Mouse (Mus musculus) adrenal gland, adult 2 months (tissue): ENCODE data around the gene Btaf1. TPM values are rescaled to one million over a fixed set of nuclear protein-coding genes. Genes with fewer than 3 reads are reported as not detected.

ENCODE experiments used
- DNase-seq: peaks from one replicate; pipeline ENCODE4 v3.0.0; 2021
- long read RNA-seq: library from polyadenylated mRNA; stranded (forward); transcript quantifications from one replicate; pipeline ENCODE4 v2.0.0, GENCODE M21; 2021
- polyA plus RNA-seq: library from polyadenylated mRNA; depleted of rRNA; stranded (reverse); fragments of >200 nt; gene quantifications from 2 replicates; pipeline ENCODE4 v1.2.3, GENCODE M21; 2012; rRNA removed
- total RNA-seq, 2 experiments: library from RNA; stranded (reverse); gene quantifications; 2 replicates each; pipeline ENCODE4 v1.2.3; 2021

The Btaf1 gene
- total RNA-seq = 10 to 100 TPM; 22.9 to 28.2 TPM
- polyA plus RNA-seq = 1.7 and 2.4 TPM in 2 replicates
- long read RNA-seq, full-length matches to known transcripts = 2 of 8 reads
- long read RNA-seq, partial matches to known transcripts = 3 of 8 reads
- long read RNA-seq, other reads (novel, unspliced or antisense) = 3 of 8 reads

DNA sequence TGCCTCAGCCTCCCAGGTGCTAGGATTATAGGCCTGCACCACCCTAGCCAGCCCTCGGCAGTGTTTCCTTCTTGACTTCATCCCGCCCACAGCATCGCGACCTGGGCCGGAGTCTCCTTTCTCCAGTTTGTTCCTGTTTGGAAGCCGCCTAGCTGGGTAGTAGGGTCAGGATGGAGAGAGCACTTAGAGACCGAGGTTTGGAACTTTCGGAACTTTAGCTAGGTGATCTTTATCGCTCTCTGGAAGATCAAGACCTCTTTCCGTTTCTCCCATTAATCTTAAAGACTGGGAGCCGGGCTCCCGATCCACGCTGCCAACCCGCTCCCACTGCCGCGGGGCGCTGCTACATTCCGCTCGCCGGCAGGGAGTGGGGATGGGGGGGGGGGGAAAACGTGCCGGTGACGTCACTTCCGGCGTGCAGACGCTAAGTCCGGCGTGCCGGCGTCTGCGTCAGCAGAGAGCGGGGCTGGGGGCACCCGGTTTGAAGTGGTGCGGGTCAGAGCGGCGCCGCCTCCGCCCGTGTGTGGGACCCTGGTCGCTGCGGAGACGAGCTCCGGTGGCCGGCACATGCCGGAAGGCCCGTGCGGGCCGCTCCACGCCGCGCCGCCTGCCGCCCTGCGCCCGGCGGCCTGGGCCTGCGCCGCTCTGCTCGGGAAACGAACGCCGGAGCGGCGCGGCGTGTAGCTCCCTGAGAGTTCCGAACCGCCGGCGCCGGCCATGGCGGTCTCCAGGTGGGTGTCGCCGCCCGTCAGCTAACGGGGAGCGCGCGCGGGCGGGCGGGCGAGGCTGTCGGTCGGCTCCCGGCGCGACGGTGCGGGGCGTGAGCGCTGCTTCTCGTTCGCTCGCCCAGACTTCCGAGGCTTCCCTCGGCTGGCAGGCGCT lies at the start of gene Btaf1:
Gene Btaf1, plus strand, starts transcription at position 409 of the 882 bp plus-strand sequence.
- peak; percentile 91 for DNase-seq

DNA sequence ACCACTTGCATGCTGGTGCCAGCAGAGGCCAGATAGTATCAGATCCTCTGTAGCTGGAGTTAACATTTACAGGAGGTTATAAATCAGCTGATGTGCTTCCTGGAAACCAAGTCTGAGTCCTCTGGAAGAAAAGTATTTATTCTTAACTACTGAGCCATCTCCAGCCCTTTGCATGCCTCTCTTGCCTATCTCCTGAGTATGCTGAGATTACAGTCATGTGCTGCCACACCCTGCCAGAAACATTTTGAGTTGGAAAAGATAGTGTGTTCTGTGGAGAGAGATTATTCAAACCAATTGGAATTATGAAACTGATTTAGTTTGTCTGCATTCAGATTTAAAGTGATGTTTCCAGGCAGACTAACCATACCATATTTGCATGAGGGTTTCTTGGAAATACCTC lies 48.5 kb upstream of the Btaf1 start:
- no peak for DNase-seq

DNA sequence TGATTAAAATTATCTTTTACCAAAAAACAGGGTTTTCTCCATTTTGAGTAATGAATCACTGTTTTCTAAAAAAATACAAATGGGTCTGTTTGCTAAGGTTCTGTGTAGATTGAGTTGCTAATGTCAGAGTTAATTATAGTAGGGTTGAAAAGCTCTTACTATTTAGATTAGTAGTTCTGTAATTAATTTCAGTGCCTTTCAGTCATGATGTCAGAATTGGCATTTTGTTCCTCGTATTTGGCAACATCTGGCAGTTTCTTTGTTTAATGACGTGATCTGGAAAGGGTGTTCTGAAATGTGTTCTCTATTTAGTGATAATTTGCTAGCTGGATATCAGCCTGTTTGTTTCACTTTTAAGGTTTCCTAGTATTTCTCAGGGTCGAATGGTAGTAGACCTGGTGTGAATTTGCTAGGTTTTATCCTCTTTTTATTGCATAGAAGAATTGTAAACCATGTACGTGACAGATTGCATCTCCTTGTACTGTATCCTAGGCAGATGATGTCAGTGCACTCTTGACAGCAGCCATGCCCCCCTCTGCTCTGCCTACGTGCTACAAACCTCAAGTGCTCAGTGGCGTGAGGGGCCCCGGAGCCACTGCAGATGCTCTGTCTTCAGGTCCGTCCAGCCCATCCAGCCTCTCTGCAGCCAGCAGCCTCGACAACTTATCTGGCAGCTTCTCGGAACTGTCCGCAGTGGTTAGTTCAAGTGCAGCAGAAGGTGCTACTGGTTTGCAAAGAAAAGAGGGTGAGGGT lies 47.0 kb upstream of the Btaf1 start:
- no peak for DNase-seq

DNA sequence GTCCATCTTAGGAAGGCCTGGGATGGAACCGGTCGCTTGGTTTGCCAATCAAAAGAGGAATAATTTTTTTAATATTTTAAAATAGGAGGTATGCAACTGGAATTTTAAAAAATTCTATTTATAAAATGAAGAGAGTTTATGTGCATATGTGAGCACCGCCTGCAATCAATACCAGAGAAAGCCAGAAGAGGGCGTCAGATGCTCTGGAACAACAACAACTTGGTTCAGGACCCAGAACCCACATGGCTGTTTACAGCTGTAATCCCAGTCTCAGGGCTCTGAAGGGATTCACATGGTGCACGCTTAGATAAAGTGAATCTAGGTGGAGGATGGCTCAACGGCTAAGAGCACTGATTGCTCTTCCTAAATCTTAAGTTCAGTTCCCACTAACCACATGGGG lies 42.8 kb upstream of the Btaf1 start:
- no peak for DNase-seq

DNA sequence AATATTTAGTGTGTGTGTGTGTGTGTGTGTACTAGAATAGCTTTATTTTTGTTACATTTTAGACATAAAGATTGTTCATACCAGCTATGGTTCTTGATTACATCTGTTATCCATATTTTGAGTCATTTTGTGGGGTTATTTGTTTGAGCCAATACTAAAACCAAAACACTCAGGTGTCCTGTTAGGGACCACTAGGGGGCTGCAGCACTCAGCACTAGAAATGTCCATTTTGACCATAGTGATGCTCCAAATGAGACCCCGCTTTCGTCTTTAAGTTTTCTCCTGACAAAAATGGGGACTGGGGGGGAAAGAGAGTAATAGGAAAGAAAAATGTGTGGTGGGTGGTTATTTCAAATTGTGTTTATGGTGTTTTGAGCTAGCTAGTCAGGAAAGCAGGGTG lies 39.6 kb upstream of the Btaf1 start:
- no peak for DNase-seq

DNA sequence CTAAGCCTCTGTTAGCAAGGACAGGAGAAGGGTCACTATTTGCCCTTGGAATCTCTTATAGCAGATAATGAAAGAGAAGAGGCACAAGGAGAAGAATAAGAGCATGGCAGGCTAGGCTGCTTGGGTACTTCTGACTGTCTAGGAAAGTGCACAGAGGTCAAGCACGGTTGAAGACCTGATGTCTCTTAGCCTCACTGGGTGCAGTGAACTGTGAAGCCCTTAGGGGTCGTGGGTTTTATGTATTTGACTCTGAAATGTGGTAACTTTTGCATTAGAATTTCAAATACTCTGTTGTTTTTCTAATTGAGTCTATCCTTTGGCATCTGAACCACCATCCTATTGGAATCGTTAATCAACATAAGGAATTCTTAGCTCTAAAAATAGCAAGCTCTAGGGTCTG lies 38.2 kb upstream of the Btaf1 start:
- DNase-seq = no peak

DNA sequence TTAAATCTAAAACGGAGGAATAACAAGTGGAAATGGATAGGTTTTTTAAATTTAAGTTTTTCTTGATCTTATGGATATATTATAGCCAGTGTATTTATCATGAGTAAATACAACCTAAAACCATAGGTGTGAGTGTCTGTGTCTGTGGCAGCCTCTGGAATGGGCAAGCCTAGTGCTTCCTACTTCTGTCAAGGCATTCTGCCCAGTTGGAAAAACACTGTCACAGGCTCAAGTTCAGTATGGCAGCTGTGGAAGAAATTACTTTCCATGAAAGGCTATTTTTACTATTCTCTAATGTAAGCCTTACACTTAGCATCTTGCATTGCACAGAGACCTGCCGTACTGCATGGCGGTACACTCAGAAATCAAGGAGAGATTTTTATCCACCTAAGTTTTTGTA lies 34.1 kb upstream of the Btaf1 start:
- no peak for DNase-seq

DNA sequence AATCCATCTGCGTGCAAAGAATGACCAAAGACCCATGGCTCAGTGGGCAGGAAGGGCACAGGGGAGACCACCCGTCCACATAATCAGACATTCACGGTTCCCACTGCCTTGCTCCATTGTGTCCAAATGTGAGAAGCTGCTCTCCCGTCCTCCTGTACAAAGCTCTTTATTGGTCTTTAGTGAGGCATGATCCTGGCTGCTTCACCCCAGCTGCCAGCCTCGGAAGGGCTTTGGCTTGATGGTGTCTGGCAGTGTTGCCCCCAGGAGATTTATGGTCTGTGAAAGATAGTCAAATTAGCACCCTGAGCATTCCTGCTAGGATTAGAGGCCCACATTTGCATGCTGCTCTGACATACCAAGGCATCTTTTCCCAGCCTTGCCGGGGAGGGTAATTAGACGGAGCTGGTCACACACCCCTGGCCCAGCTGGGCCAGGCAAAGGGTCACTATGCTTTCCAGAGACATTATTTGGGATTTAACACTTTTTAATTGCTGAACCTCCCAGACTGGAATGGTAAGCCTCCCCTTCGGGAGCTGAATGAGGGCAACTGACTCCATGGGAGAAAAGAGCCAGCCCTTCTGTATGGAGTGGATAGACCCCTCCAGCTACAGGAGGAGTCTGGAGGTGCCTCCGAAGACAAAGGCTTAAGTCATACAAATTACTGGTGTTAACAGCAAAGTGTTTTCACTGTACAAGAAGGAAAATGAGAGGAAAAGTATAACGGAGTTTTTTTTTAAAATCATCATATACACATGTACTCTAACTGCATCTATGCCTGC lies 28.9 kb upstream of the Btaf1 start:
- DNase-seq = no peak

DNA sequence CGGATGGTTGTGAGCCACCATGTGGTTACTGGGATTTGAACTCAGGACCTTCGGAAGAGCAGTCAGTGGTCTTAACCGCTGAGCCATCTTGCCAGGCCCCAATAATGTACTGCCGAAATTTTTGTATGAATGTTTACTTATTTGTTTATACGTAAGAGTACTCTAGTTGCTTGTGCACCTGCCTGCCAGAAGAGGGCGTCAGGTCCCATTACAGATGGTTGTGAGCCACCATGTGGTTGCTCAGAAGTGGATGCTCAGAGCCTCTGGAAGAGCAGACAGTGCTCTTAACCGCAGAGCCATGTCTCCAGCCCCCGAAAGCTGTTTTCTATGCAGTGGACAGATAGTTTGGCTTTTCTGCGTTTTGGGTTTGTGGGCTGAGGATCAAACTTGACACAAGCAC lies 28.1 kb upstream of the Btaf1 start:
- DNase-seq = peak; percentile 17

DNA sequence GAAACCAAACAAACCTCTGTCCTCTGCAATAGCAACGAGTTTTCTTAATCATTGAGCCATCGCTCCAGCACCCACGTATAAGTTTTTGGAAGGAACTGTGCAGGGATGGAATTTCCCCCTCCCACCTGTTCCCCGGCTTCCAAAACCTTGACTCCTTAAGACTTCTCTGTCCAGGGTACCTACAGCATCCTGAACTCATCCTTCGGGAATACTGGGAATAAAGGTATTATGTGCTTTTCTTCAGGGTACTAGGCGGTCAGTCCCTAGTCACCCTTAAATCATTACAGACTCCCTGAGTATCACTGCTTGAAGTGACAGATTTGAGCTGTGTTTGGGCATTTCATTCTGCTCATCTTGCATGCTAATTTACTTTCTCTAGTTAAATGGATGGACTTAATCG lies 22.5 kb upstream of the Btaf1 start:
- no peak for DNase-seq

DNA sequence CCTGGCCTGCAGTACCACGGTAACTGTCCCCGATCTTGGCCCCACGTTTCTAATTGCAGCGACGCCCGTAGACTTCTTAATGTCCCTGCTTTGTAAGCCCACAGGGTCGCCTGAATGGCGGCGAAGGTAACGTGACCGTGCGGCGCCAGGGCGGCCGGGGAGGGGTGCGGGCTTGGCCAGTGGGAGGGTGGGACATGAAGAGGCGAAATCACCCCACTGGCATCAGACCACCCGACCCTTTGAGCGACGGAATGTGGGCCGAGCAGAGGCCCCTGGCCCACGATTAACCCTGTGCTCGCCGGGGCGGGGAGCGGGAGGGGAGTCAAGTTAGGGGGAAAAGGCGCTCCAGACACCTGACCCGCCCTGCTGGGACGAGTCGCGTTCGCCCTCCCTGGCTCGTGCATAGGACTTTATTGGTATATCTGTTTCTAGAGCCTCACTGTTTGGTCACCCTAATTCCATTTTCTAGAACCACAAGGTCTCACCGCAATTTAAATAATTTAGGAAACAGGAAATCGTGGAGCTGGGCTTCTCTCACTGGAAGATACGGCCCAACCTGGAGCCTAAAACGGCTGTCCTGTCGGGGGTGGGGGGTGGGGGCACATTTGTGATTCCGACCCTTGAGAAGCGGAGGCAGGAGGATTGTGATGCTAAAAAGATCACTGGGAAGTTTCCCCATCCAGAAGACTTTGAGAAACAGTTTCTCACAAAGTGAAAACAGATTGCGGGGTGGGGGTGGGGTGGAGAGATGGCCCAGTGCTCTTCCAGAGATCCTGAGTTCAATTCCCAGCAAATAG lies 21.5 kb upstream of the Btaf1 start:
- peak; percentile 65 for DNase-seq

DNA sequence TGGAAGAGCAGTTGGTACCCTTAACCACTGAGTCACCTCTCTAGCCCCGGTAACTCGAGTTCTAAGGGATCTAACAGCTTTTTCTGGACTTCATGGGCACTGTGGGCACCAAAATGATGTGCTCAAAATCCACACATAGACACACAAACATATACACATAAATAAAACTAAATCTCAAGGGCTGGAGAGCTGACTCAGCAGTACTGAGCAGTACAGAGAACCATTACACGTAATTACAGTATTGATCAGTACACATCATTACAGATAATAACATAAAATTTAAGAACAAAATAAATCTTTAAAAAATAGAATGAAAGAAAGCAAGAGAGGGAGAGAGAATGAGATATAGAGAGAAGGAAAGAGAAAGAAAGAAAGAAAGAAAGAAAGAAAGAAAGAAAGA lies 16.7 kb upstream of the Btaf1 start:
- no peak for DNase-seq

DNA sequence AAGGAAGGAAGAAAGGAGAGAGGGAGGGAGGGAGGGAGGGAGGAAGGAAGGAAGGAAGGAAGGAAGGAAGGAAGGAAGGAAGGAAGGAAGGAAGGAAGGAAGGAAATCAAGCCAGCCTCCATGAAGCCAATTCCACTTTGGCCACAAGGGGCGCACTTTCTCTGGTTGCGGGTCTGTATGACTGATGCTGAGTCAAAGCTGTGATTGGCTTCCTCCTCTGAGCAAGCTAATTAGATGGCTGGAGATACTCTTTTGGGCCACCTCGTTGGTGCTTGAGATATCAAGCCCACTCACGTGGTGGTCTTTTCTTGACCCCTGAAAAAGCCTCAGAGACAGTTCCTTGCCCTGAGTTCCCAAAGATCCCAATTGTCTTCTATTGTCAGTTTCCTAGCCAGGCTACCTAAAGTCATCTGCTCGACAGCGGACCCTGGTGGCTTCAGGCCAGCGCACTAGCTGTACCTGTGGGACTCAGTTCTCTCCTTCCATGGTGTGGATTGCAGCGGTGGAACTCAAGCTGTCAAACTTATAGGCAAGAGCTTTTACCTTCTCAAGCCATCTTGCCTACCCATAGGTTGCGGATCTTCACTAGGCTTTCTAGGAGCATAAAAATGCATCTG lies 16.1 kb upstream of the Btaf1 start:
- DNase-seq = peak; percentile 64

DNA sequence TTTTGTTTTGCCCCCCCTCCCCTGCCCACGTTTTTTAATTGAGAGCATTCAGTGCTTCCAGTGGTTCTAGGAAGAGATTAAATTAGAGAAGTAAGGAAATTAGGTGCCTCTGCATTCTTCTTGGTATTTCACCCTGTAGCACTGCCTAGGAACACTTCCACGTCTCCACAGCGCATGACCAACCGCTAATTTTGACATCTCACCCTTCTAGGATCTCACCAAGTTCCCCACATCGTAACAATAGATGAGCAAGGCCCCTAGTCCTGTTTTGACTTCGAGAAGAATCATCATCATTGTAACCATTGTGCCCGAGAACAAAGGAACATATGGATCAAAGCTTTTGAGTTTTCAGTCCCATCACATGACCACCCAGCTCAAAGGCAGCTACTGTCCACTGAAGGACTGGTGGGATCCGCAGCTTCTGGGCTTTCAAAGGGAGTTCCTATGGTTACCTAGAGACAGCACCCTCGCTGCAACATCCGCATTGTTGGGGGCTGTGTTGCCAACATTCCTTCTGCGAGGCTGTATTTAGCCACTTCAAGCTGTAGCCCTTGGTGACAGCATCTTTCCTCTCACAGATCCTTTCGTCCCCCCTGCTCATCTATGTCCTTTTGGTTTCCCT lies 15.3 kb upstream of the Btaf1 start:
- no peak for DNase-seq

DNA sequence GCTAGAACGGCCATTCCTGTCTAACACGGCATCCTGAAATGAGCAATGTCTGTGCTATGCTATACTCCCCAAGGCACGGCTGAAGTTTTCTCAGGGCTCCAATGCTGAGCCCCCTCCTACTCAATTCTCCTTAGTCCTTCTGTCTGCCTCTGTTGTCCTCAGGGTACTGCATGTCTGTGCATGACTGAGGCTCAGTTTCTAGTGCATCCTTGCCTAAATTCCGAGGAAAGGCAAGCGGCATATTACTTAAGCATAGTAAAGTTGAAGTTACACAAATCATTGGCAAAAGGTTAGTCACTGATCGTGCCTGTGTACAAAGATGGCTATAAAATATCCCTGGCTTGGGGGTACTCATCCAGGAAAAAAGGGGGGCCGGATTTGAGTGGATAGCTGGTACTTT lies 12.8 kb upstream of the Btaf1 start:
- DNase-seq = no peak

DNA sequence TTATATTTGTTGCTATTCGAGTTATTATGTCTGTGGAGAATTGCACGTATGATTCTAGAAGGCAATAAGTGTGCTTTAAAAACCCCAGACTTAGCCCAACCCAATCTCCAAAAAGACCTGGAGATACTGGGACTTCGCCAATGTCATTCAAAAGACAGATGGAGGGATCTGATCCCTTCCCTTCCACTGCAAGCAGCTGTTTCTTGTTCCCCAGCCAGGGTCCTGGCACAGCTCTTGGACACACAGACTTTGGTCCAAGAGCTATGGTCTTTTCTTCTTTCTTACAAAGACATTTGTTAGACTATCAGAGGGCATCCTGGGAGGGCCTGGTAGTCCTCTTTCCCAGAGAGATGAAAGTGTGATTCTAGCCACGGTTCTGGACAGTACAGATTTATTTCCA lies 9.7 kb upstream of the Btaf1 start:
- DNase-seq = no peak

DNA sequence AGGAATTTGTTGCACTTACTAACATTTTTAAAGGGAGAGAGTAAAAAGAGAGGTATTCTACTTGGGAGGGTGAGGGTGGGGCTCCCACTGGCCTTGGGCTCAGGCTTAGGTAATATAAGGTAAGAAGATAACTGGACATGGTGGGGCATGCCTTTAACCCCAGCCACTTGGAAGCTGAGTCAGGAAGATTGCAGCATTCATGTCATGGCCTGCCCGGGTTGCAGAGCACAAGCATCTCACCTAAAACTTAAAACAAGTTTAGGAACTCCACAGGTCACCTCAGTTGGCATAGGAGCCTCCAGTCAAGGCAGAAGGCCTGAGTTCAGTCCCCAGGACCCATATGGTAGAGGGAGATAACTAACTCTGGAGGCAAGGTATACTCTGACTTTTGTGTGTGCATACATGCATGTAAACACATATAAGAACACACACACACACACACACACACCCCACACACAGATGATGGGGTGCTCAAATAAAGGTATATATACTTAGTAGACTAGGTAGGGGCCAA lies 8.9 kb upstream of the Btaf1 start:
- DNase-seq = no peak

DNA sequence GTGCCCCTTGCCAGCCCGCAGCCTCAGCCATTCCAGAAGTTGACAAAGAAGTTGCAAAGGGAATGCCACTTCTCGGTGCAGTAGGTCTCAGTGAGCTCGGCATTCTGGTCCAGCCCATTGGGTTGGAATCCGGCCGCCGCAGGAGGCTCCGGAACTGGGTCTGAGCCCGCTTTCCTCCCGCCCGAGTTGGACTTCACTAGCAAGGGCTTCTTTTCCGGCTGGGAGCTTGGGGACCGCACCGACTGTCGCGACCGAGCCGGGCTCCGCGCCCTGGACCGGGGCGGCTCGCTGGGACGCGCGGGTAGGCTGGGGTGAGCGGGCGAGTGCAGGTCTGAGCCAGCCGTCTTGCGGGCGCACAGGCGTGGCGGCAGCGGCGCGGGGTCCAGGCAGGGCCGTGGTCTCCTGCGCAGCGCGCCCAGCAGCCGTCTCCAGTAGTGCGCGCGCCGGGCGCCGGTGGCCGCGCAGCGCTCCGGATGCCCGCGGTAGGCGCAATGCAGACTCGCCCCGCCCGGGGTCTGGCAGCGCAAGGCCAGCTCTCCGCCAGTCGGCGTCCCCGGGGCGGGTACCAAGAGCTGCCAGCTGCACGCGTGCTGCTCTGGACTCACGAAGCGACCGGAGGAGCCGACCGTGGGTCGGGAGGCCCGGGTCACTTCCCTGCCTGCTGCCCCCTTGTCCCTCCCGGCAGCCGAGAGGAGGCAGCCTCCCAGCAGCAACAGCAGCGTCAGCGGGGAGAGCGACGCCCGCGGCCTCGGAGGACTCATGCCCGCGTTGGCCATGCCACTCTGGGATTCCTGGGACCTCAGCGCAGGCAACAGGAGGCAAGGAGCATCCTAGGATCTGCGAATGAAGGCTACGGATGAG lies 7.2 kb upstream of the Btaf1 start:
- peak; percentile 91 for DNase-seq

DNA sequence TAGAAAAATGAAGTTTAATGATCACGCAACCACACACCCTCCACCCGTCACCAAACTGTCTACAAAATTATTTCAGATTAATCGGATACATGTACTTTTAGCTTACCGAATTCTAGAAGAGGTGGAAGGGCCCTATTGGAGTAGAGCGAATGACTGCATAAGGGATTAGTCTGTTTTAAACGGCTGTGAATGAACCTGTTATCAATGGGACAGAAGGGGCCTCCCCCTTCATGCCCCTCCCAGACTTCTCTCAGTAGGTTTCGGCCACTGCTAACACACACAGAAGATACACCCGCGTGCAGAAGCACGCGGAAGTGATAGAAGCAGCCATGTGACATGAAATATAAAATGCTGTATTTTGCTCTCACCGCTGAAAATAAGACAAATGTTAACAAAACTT lies 6.4 kb upstream of the Btaf1 start, which contains the start of gene Fgfbp3:
Gene Fgfbp3, minus strand, starts transcription at position 150 of the 400 bp plus-strand sequence.
- DNase-seq = no peak
